In the genomic region with DNA sequence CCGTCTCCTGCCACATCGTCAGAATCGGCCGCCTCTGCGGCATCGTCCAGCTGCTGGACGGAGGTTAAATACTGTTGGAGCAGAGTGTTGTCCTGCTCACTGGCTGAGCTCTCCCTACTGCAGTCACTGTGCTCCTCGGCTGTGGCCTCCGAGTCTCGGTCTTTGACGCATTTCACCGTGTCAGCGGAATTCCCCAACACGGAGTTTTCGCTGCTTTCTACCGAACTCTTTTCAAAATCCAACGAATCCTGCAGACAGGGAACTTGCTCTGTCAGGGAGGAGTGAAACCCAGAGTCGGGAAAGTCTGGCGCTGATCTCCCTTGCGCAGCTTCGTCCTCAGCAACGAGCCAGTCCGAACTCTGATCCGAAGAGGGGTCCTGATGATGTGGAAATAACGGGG, we compare ENCODE assay signal across 31 mouse cellular contexts. TPM values are rescaled to one million over a fixed set of nuclear protein-coding genes. Genes with fewer than 3 reads are reported as not detected.
DNase-seq lines count a peak whose midpoint lies in the region; ATAC-seq and TF ChIP-seq lines count a peak whose summit lies in the region.
"Had no signal": no experiment of that assay in that cellular context is flagged by ENCODE, and none has a peak within 500 bp of the region (broad histone marks: within the 10 kb centered on the region; RNA-seq: fewer than 3 reads in every experiment).

No protein-coding gene starts in this region.

- in situ Hi-C loops in CH12.LX (cut with MboI; ENCODE audit: low pct_ligation_motif_present, low pct_unique_long_range_greater_than_20kb, low sequenced_read_pairs) (no loop called here), ES-E14 (cut with MboI; ENCODE audit: low sequenced_read_pairs in 2 of 2, unreplicated experiment in 2 of 2) (no loop called here)

- no peaks in the 10 kb centered on the region for H3K4me1 ChIP-seq in intestine, embryonic 14.5 days (replicated peaks; ENCODE audit: control insufficient read depth, insufficient read depth, low read length)
- no peaks in the 10 kb centered on the region for H3K4me1 ChIP-seq in intestine, embryonic 16.5 days (ENCODE audit: control insufficient read depth, insufficient read depth, low read length)
- peaks cover 25 to 62% of the 10 kb centered on the region in 2 experiments for H3K4me1 ChIP-seq in CH12.LX (ENCODE audit: control insufficient read depth in 1 of 2, insufficient read depth in 2 of 2)
- H3K4me1 ChIP-seq in ES-E14 (ENCODE audit: control insufficient read depth in 2 of 2, insufficient read depth in 2 of 2, low read length in 2 of 2, poor library complexity in 1 of 2): peaks cover 0 to 4% of the 10 kb centered on the region in 2 experiments; a peak in 1 of 4 replicates
- no peaks in the 10 kb centered on the region for H3K4me1 ChIP-seq in forebrain, embryonic 11.5 days (replicated peaks; ENCODE audit: control insufficient read depth, insufficient read depth, low read length)
- H3K4me1 ChIP-seq: embryonic facial prominence, embryonic 10.5 days; embryonic facial prominence, embryonic 13.5 days; forebrain, embryonic 13.5 days; heart, embryonic 12.5 days; heart, embryonic 15.5 days; hindbrain, embryonic 10.5 days; hindbrain, embryonic 13.5 days had no signal

- H3K27ac ChIP-seq in intestine, embryonic 14.5 days (ENCODE audit: low read depth): no peak overlapping the region
- H3K27ac ChIP-seq in intestine, embryonic 16.5 days (ENCODE audit: low read length): no peak overlapping the region
- H3K27ac ChIP-seq in CH12.LX (ENCODE audit: insufficient read depth, low read depth) (peak overlapping the region; percentile 37), ES-E14 (ENCODE audit: insufficient read depth, low read depth, low read length, poor library complexity, severe bottlenecking) (no peak overlapping the region)
- H3K27ac ChIP-seq in forebrain, embryonic 11.5 days (ENCODE audit: low read depth, low read length): no peak overlapping the region
- H3K27ac ChIP-seq: embryonic facial prominence, embryonic 10.5 days; embryonic facial prominence, embryonic 13.5 days; forebrain, embryonic 13.5 days; heart, embryonic 15.5 days; hindbrain, embryonic 10.5 days; hindbrain, embryonic 13.5 days had no signal

- dilution Hi-C loops in CH12.LX (cut with MboI; ENCODE audit: extremely low pct_ligation_motif_present, extremely low pct_unique_long_range_greater_than_20kb, low sequenced_read_pairs): no loop called here

- H3K79me2 ChIP-seq in CH12.LX (replicated peaks; ENCODE audit: control insufficient read depth, extremely low read depth, insufficient read depth, poor library complexity, severe bottlenecking): 0 out of 2 replicates have a peak, but pooled peaks cover 2% of the 10 kb centered on the region

- no peaks in the 10 kb centered on the region for H3K27me3 ChIP-seq in intestine, embryonic 14.5 days (replicated peaks; ENCODE audit: control insufficient read depth, insufficient read depth, low read length)
- H3K27me3 ChIP-seq in intestine, embryonic 16.5 days (replicated peaks; ENCODE audit: control insufficient read depth, insufficient read depth, low read length): no peaks in the 10 kb centered on the region
- H3K27me3 ChIP-seq in CH12.LX (replicated peaks): no peaks in the 10 kb centered on the region
- H3K27me3 ChIP-seq in forebrain, embryonic 11.5 days (ENCODE audit: control insufficient read depth, insufficient read depth, low read length): no peaks in the 10 kb centered on the region
- H3K27me3 ChIP-seq: embryonic facial prominence, embryonic 13.5 days; forebrain, embryonic 13.5 days; heart, embryonic 12.5 days; heart, embryonic 15.5 days; hindbrain, embryonic 13.5 days had no signal

- H3K36me3 ChIP-seq in intestine, embryonic 14.5 days (ENCODE audit: control insufficient read depth, insufficient read depth, low read length): peaks cover 13% of the 10 kb centered on the region; the same call in 1 of the 2 replicates
- peaks cover 4% of the 10 kb centered on the region; the same call in 1 of the 2 replicates for H3K36me3 ChIP-seq in intestine, embryonic 16.5 days (ENCODE audit: control insufficient read depth, insufficient read depth, low read length)
- peaks cover 10 to 29% of the 10 kb centered on the region in 2 experiments for H3K36me3 ChIP-seq in CH12.LX (replicated peaks in 1 of 2; ENCODE audit: control insufficient read depth in 1 of 2, insufficient read depth in 1 of 2, low read length in 1 of 2)
- H3K36me3 ChIP-seq in ES-E14 (ENCODE audit: control insufficient read depth, insufficient read depth, low read length, poor library complexity, severe bottlenecking): peaks cover 7% of the 10 kb centered on the region; the same call in 1 of the 2 replicates
- H3K36me3 ChIP-seq in forebrain, embryonic 11.5 days (ENCODE audit: control insufficient read depth, insufficient read depth, low read length): no peaks in the 10 kb centered on the region; the same call in 1 of the 2 replicates

- no peak for TF ChIP-seq POLR2A in CH12.LX (IDR thresholded peaks at IDR 0.05; ENCODE audit: low read depth, low read length)

- no peak for ATAC-seq in intestine, embryonic 14.5 days (replicated peaks; ENCODE audit: low FRiP score, low TSS enrichment, low read depth)
- no peak for ATAC-seq in intestine, embryonic 16.5 days
- ATAC-seq in forebrain, embryonic 11.5 days (replicated peaks; ENCODE audit: low FRiP score): no peak
- ATAC-seq: activated CD4-positive, CD25-positive, alpha-beta regulatory T cell, adult 4 months; CD4-positive, CD25-positive, alpha-beta regulatory T cell, adult 4 months; forebrain, embryonic 13.5 days; forebrain, embryonic 16.5 days; hindbrain, embryonic 16.5 days; inflammation-experienced regulatory T-cells, adult 6 months had no signal

- no peak for TF ChIP-seq CTCF in CH12.LX (conservative IDR thresholded peaks at IDR 0.05 in 1 of 2, IDR thresholded peaks at IDR 0.05 in 1 of 2; ENCODE audit: low read depth in 2 of 2, low read length in 2 of 2)

- DNase-seq in intestine, embryonic 14.5 days (ENCODE audit: low spot score): no peak
- no peak for DNase-seq in CH12.LX (ENCODE audit: extremely low read depth)
- DNase-seq in ES-E14 (ENCODE audit: low read depth, low spot score): no peak
- DNase-seq in forebrain, embryonic 11.5 days (ENCODE audit: low spot score): no peak
- no peak for DNase-seq in retina, embryonic 14.5 days (ENCODE audit: low spot score)
- DNase-seq: adrenal gland, adult 8-10 months; adrenal gland, postnatal 25 days; cerebellum, adult 11-12 months; cerebellum, adult 8-10 months; cerebellum, postnatal 10 days; cerebellum, postnatal 36 days; embryo, embryonic 11 days; gastrocnemius, postnatal 10 days; gastrocnemius, postnatal 36 days; heart, postnatal 10 days; heart, postnatal 36 days; kidney, adult 11 months had no signal

- no peak overlapping the region for H3K4me3 ChIP-seq in intestine, embryonic 14.5 days (ENCODE audit: low read depth, low read length)
- no peak overlapping the region for H3K4me3 ChIP-seq in intestine, embryonic 16.5 days (ENCODE audit: low read length)
- H3K4me3 ChIP-seq in CH12.LX (replicated peaks in 1 of 3; ENCODE audit: low read depth in 2 of 3, low read length in 2 of 3, poor library complexity in 1 of 3): peak overlapping the region in 1 of 3 experiments; percentile 17
- H3K4me3 ChIP-seq in ES-E14 (ENCODE audit: insufficient read depth in 1 of 2, low read depth in 1 of 2, low read length in 2 of 2, poor library complexity in 1 of 2, severe bottlenecking in 1 of 2): peak overlapping the region in 1 of 2 experiments; percentile 19; a peak in 2 of 4 replicates
- H3K4me3 ChIP-seq in forebrain, embryonic 11.5 days (ENCODE audit: low read depth, low read length): no peak overlapping the region
- H3K4me3 ChIP-seq: embryonic facial prominence, embryonic 10.5 days; embryonic facial prominence, embryonic 13.5 days; erythroblast, embryonic 14.5 days; forebrain, embryonic 13.5 days; heart, embryonic 12.5 days; heart, embryonic 15.5 days; hindbrain, embryonic 10.5 days; hindbrain, embryonic 13.5 days had no signal

- WGBS in intestine, embryonic 14.5 days: 74% methylated on average over 25 of the region's 25 CpGs
- WGBS in intestine, embryonic 16.5 days: 73% methylated on average over 25 of the region's 25 CpGs
- 91% methylated on average over 25 of the region's 25 CpGs for WGBS in forebrain, embryonic 11.5 days

- TF ChIP-seq EP300 in CH12.LX (IDR thresholded peaks at IDR 0.05; ENCODE audit: low read length): peak; percentile 35; the same call in 1 of the 2 replicates

- H3K9ac ChIP-seq in intestine, embryonic 14.5 days (ENCODE audit: low read length): no peak overlapping the region
- H3K9ac ChIP-seq in intestine, embryonic 16.5 days (ENCODE audit: low read depth, low read length): no peak overlapping the region
- peak overlapping the region; percentile 10 for H3K9ac ChIP-seq in CH12.LX (ENCODE audit: insufficient read depth, low read depth)
- H3K9ac ChIP-seq in ES-E14 (ENCODE audit: insufficient read depth, low read depth, low read length, poor library complexity, severe bottlenecking): peak overlapping the region; percentile 23; the same call in 1 of the 2 replicates
- no peak overlapping the region for H3K9ac ChIP-seq in forebrain, embryonic 11.5 days (ENCODE audit: low read length)
- H3K9ac ChIP-seq: embryonic facial prominence, embryonic 13.5 days; forebrain, embryonic 13.5 days; heart, embryonic 12.5 days; heart, embryonic 15.5 days; hindbrain, embryonic 13.5 days had no signal

- no peak for TF ChIP-seq RAD21 in CH12.LX (IDR thresholded peaks at IDR 0.05; ENCODE audit: low read depth, low read length)

- H3K4me2 ChIP-seq in intestine, embryonic 14.5 days (ENCODE audit: low read length): peak overlapping the region; percentile 9; the same call in 1 of the 2 replicates
- H3K4me2 ChIP-seq in intestine, embryonic 16.5 days (ENCODE audit: low read depth, low read length): no peak overlapping the region
- H3K4me2 ChIP-seq in CH12.LX (ENCODE audit: insufficient read depth, low read depth, poor library complexity, severe bottlenecking): peak overlapping the region; percentile 37
- no peak overlapping the region for H3K4me2 ChIP-seq in forebrain, embryonic 11.5 days (ENCODE audit: low read depth, low read length, severe bottlenecking)
- H3K4me2 ChIP-seq: embryonic facial prominence, embryonic 13.5 days; forebrain, embryonic 13.5 days; heart, embryonic 12.5 days; heart, embryonic 15.5 days; hindbrain, embryonic 13.5 days had no signal

- no peaks in the 10 kb centered on the region for H3K9me3 ChIP-seq in intestine, embryonic 14.5 days (ENCODE audit: control insufficient read depth, low read length)
- H3K9me3 ChIP-seq in intestine, embryonic 16.5 days (ENCODE audit: control insufficient read depth, low read length): no peaks in the 10 kb centered on the region
- H3K9me3 ChIP-seq in CH12.LX (replicated peaks; ENCODE audit: low read length): peaks cover 2% of the 10 kb centered on the region
- no peaks in the 10 kb centered on the region for H3K9me3 ChIP-seq in ES-E14 (ENCODE audit: control insufficient read depth, insufficient read depth, low read depth, low read length)
- H3K9me3 ChIP-seq in forebrain, embryonic 11.5 days (ENCODE audit: control insufficient read depth, low read length): no peaks in the 10 kb centered on the region
- H3K9me3 ChIP-seq: embryonic facial prominence, embryonic 10.5 days; embryonic facial prominence, embryonic 13.5 days; forebrain, embryonic 13.5 days; heart, embryonic 12.5 days; heart, embryonic 15.5 days; hindbrain, embryonic 10.5 days; hindbrain, embryonic 13.5 days had no signal

RNA-seq across cellular contexts. Expression of a gene that starts 10.3 kb away (rescaled TPM):
- 1.3 and 1.5 TPM in 2 replicates for polyA plus RNA-seq in intestine, embryonic 14.5 days (2014; fragmentation: Nextera tagmentation; extraction: Ambion mirVana)
- polyA plus RNA-seq in intestine, embryonic 16.5 days (2015; fragmentation: Nextera tagmentation; extraction: Ambion mirVana): 1.5 and 1.7 TPM in 2 replicates
- total RNA-seq in CH12.LX (2012; rRNA removed) (10.2 and 12.3 TPM in 2 replicates), CH12.LX (2014; rRNA removed) (4.6 and 5.4 TPM in 2 replicates), ES-E14 (2012; rRNA removed) (1.1 and 1.7 TPM in 2 replicates)
- 9.9 and 10.6 TPM in 2 replicates for polyA plus RNA-seq in CH12.LX (2012; ENCODE audit: insufficient read length, low read depth)
- polyA plus RNA-seq in forebrain, embryonic 11.5 days (2014; fragmentation: Nextera tagmentation; extraction: Ambion mirVana): 1.00 and 1.2 TPM in 2 replicates

RNA-seq across cellular contexts. Expression of a gene that starts 29.3 kb away (rescaled TPM):
- 8.3 and 10.6 TPM in 2 replicates for polyA plus RNA-seq in intestine, embryonic 14.5 days (2014; fragmentation: Nextera tagmentation; extraction: Ambion mirVana)
- polyA plus RNA-seq in intestine, embryonic 16.5 days (2015; fragmentation: Nextera tagmentation; extraction: Ambion mirVana): 4.7 and 5.8 TPM in 2 replicates
- 24.9 and 26.9 TPM in 2 replicates for total RNA-seq in CH12.LX (2012; rRNA removed)
- total RNA-seq in CH12.LX (2014; rRNA removed): 27.5 and 28.2 TPM in 2 replicates
- polyA plus RNA-seq in CH12.LX (2012; ENCODE audit: insufficient read length, low read depth): 16.9 and 19.2 TPM in 2 replicates
- 12.5 and 14.9 TPM in 2 replicates for total RNA-seq in ES-E14 (2012; rRNA removed)
- 17.9 and 20.5 TPM in 2 replicates for polyA plus RNA-seq in forebrain, embryonic 11.5 days (2014; fragmentation: Nextera tagmentation; extraction: Ambion mirVana)

Comparison
In these comparisons a context has a peak if more than half of its experiments do, and no peak if none do; other contexts are left out.
1. H3K4me2 ChIP-seq: peak in intestine, embryonic 14.5 days (single experiment) and CH12.LX (single experiment); none in intestine, embryonic 16.5 days (single experiment) and forebrain, embryonic 11.5 days (single experiment).
2. H3K9ac ChIP-seq: peak in CH12.LX (single experiment) and ES-E14 (single experiment); none in intestine, embryonic 14.5 days (single experiment), intestine, embryonic 16.5 days (single experiment) and forebrain, embryonic 11.5 days (single experiment).